Comparison of ENCODE assay signal across 20 mouse cellular contexts in the genomic region with DNA sequence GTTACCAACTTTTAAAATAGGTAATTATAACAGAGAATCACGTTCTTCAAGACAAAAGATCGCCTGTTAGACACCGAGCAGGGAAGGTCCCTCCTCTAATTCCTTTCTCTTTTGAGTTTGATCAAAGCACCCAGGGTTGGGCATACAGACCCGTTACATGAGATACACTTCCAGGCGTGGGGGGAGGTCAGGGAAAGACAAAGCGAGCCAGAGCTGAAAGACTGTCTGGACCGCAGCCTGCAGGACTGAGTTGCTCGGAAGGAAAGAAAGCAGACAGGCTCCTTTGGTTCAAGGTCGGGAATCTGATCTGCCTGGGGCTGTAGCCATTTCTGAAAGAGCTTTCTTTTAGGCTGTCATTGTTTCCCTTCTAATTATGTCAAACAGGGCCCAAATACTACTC. TPM values are rescaled to one million over a fixed set of nuclear protein-coding genes. Genes with fewer than 3 reads are reported as not detected.
A peak's percentile ranks its signal among the peaks of the same experiment; 100 is the strongest.
DNase-seq lines count a peak whose midpoint lies in the region; ATAC-seq and TF ChIP-seq lines count a peak whose summit lies in the region.
"Had no signal": no experiment of that assay in that cellular context is flagged by ENCODE, and none has a peak within 500 bp of the region (broad histone marks: within the 10 kb centered on the region; RNA-seq: fewer than 3 reads in every experiment).

No protein-coding gene starts in this region.

- peak; percentile 60; the same call in 1 of the 2 replicates for ATAC-seq in embryonic facial prominence, embryonic 11.5 days (replicated peaks; ENCODE audit: insufficient number of reproducible peaks, low FRiP score, low TSS enrichment, low read depth)
- no peak for ATAC-seq in lung, postnatal 0 days

- no peak overlapping the region for H3K4me2 ChIP-seq in embryonic facial prominence, embryonic 11.5 days (ENCODE audit: low read depth, low read length)
- H3K4me2 ChIP-seq in myocyte (ENCODE audit: low read depth), result peak overlapping the region; percentile 2
- H3K4me2 ChIP-seq in lung, postnatal 0 days (replicated peaks; ENCODE audit: low read depth, low read length), result no peak overlapping the region
- H3K4me2 ChIP-seq: liver, embryonic 15.5 days had no signal

- H3K9me3 ChIP-seq in embryonic facial prominence, embryonic 11.5 days (replicated peaks; ENCODE audit: control insufficient read depth, low read length), result no peaks in the 10 kb centered on the region
- no peaks in the 10 kb centered on the region for H3K9me3 ChIP-seq in lung, postnatal 0 days (ENCODE audit: low read length)
- H3K9me3 ChIP-seq: liver, embryonic 15.5 days had no signal

- H3K36me3 ChIP-seq in embryonic facial prominence, embryonic 11.5 days (replicated peaks; ENCODE audit: control insufficient read depth, insufficient read depth, low read depth, low read length), result no peaks in the 10 kb centered on the region
- no peaks in the 10 kb centered on the region for H3K36me3 ChIP-seq in myocyte (ENCODE audit: control insufficient read depth, insufficient read depth)
- H3K36me3 ChIP-seq in lung, postnatal 0 days (ENCODE audit: insufficient read depth, low read length), result no peaks in the 10 kb centered on the region
- H3K36me3 ChIP-seq: liver, embryonic 15.5 days had no signal

- DNase-seq in left cerebral cortex, postnatal 4 days, result peak; percentile 6
- no peak for DNase-seq in left cerebral cortex, adult 11 months (ENCODE audit: low spot score)
- peak; percentile 73 for DNase-seq in ZHBTc4 (ENCODE audit: low read depth, low spot score)
- peak; percentile 55 for DNase-seq in embryonic facial prominence, embryonic 11.5 days (ENCODE audit: low spot score)
- DNase-seq in lung, postnatal 0 days (ENCODE audit: low spot score), result no peak
- no peak for DNase-seq in cerebellum, postnatal 14 days
- DNase-seq in heart, postnatal 14 days, result no peak
- DNase-seq: cerebellum, adult 11-12 months; thymus, adult 18-20 months had no signal

- TF ChIP-seq POLR2A in myocyte (IDR thresholded peaks at IDR 0.05; ENCODE audit: insufficient read length, low read depth), result no peak

- H3K9ac ChIP-seq in embryonic facial prominence, embryonic 11.5 days (replicated peaks; ENCODE audit: low read length), result no peak overlapping the region
- H3K9ac ChIP-seq in lung, postnatal 0 days (replicated peaks; ENCODE audit: low read depth), result no peak overlapping the region
- H3K9ac ChIP-seq: liver, embryonic 15.5 days had no signal

- TF ChIP-seq CTCF in lung, postnatal 0 days (IDR thresholded peaks at IDR 0.05), result no peak

- 17% methylated on average over 9 of the region's 9 CpGs for WGBS in embryonic facial prominence, embryonic 11.5 days
- 61% methylated on average over 9 of the region's 9 CpGs for WGBS in lung, postnatal 0 days

- no peak for TF ChIP-seq EP300 in lung, postnatal 0 days (IDR thresholded peaks at IDR 0.05)

- H3ac ChIP-seq in myocyte (ENCODE audit: control insufficient read depth, insufficient read length), result no peak overlapping the region

- no peak overlapping the region for H3K4me3 ChIP-seq in embryonic facial prominence, embryonic 11.5 days (ENCODE audit: low read depth, low read length)
- no peak overlapping the region for H3K4me3 ChIP-seq in myocyte
- no peak overlapping the region for H3K4me3 ChIP-seq in lung, postnatal 0 days (ENCODE audit: low read depth, low read length)
- H3K4me3 ChIP-seq: layer of hippocampus, adult 2 months; liver, embryonic 15.5 days had no signal

- H3K79me2 ChIP-seq in myocyte (ENCODE audit: control insufficient read depth, insufficient read depth), result no peaks in the 10 kb centered on the region

- no peak overlapping the region for H3K27ac ChIP-seq in embryonic facial prominence, embryonic 11.5 days (replicated peaks; ENCODE audit: low read depth, low read length)
- no peak overlapping the region for H3K27ac ChIP-seq in lung, postnatal 0 days (ENCODE audit: low read length)
- H3K27ac ChIP-seq: layer of hippocampus, adult 2 months; liver, embryonic 15.5 days; macrophage had no signal

- H3K27me3 ChIP-seq in embryonic facial prominence, embryonic 11.5 days (ENCODE audit: control insufficient read depth, insufficient read depth, low read length), result no peaks in the 10 kb centered on the region
- H3K27me3 ChIP-seq in myocyte (ENCODE audit: control insufficient read depth, insufficient read depth, insufficient read length), result no peaks in the 10 kb centered on the region
- no peaks in the 10 kb centered on the region for H3K27me3 ChIP-seq in lung, postnatal 0 days (replicated peaks; ENCODE audit: insufficient read depth, low read length)
- H3K27me3 ChIP-seq: CH12.LX; liver, embryonic 15.5 days had no signal

- intact Hi-C loops in left cerebral cortex, postnatal 4 days (cut with DNase I), result no loop called here
- intact Hi-C loops in heart, postnatal 14 days (cut with DNase I), result no loop called here

- H3K4me1 ChIP-seq in embryonic facial prominence, embryonic 11.5 days (ENCODE audit: control insufficient read depth, insufficient read depth, low read length), result no peaks in the 10 kb centered on the region
- no peaks in the 10 kb centered on the region for H3K4me1 ChIP-seq in lung, postnatal 0 days (ENCODE audit: insufficient read depth, low read depth, low read length)
- H3K4me1 ChIP-seq: liver, embryonic 15.5 days had no signal

TF ChIP-seq in myocyte, 11 proteins besides CTCF, POLR2A, EP300 and RAD21:
- TF ChIP-seq TCF3 (IDR thresholded peaks at IDR 0.05; ENCODE audit: insufficient read length, low read depth) (no peak), USF1 (IDR thresholded peaks at IDR 0.05; ENCODE audit: low read depth) (no peak), MAX (IDR thresholded peaks at IDR 0.05; ENCODE audit: low read depth) (no peak), TCF12 (IDR thresholded peaks at IDR 0.05; ENCODE audit: insufficient read depth, poor library complexity, severe bottlenecking) (no peak), CEBPB (IDR thresholded peaks at IDR 0.05; ENCODE audit: insufficient read depth, poor library complexity, severe bottlenecking) (no peak), SRF (IDR thresholded peaks at IDR 0.05; ENCODE audit: control insufficient read depth, insufficient read length, low read depth) (no peak), MYOG (IDR thresholded peaks at IDR 0.05; ENCODE audit: control insufficient read depth in 1 of 3, insufficient read depth in 1 of 3, insufficient read length in 2 of 3, low read depth in 2 of 3) (no peak), E2F4 (IDR thresholded peaks at IDR 0.05; ENCODE audit: insufficient read depth) (no peak), MYOD1 (IDR thresholded peaks at IDR 0.05; ENCODE audit: control insufficient read depth in 1 of 3, insufficient read length in 2 of 3, low read depth in 2 of 3) (no peak), POLR2AphosphoS2 (IDR thresholded peaks at IDR 0.05; ENCODE audit: insufficient read length, low read depth) (no peak), REST (IDR thresholded peaks at IDR 0.05; ENCODE audit: insufficient read depth, insufficient read length) (no peak)
TF ChIP-seq in myocyte: peak in this region for 0.

RNA-seq across cellular contexts. Expression of a gene that starts 5.9 kb away (rescaled TPM):
- total RNA-seq in left cerebral cortex, postnatal 4 days (2021), result under 1 TPM in 1 of 2 experiments, not detected in 1; 0.16 TPM
- polyA plus RNA-seq in embryonic facial prominence, embryonic 11.5 days (2014; fragmentation: Nextera tagmentation; extraction: Ambion mirVana), result not detected in 2 replicates
- not detected for polyA plus RNA-seq in myocyte (2012; fragmentation: generic; extraction: Trizol)
- not detected in 2 replicates for polyA plus RNA-seq in lung, postnatal 0 days (2015; fragmentation: Nextera tagmentation; extraction: Ambion mirVana)
- not detected for total RNA-seq in heart, postnatal 14 days (2021)
- total RNA-seq: adrenal gland, postnatal 4 days; granulocyte monocyte progenitor cell, adult 5-6 weeks; layer of hippocampus, adult 2 months had no signal
- polyA plus RNA-seq: cortical plate, adult 2 months; heart, embryonic 16.5 days; intestine, embryonic 14.5 days; limb, embryonic 11.5 days; liver, embryonic 15.5 days; macrophage had no signal

Comparison
In these comparisons a context has a peak if more than half of its experiments do, and no peak if none do; other contexts are left out.
1. DNase-seq: peak in left cerebral cortex, postnatal 4 days (single experiment), ZHBTc4 (single experiment) and embryonic facial prominence, embryonic 11.5 days (single experiment); none in left cerebral cortex, adult 11 months (single experiment), lung, postnatal 0 days (single experiment), cerebellum, postnatal 14 days (0 of 2) and heart, postnatal 14 days (0 of 2).